Mouse (Mus musculus) lung, postnatal 25 days (tissue): ENCODE measurements around the gene Zyg11b.

Experiments
- DNase-seq: peaks from one replicate; pipeline ENCODE4 v3.0.0; 2022; ENCODE audit warnings: low spot score

Zyg11b gene

GRCm38 (mm10) chr4:108196277-108196855 lies 104.5 kb downstream of the Zyg11b start:
- DNase-seq: no peak

GRCm38 (mm10) chr4:108192821-108193323 lies 108.0 kb downstream of the Zyg11b start:
- no peak for DNase-seq

DNA sequence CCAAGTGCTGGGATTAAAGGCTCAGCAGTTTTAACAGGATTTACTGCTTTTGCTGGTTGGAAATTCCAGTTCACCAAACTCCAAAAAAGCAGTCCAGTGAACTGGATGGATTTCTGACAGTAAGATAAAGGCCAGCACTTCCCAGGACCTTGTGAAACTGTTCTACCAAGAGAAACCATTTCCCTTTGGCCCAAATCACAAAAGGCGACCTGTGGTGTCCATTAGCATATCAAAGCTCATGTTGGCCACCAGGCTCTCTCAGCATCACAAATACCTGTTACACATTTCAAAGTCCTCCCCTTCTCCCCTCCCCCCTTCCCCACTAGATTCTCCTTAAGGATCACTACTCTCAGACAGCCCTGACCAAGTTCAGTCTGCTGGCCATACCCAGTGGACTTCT lies 118.6 kb downstream of the Zyg11b start:
- DNase-seq: no peak
